Mouse (Mus musculus) retina, adult 2 months (tissue): Measurements from ENCODE around the gene 4933430I17Rik.
"Not testable (repeated sequence)": the region's sequence is repeated elsewhere in the genome, so short reads cannot be mapped to it uniquely, and the experiment has no call there.

Source experiments
- DNase-seq: peaks from one replicate; pipeline ENCODE4 v3.0.0-alpha.2; 2012; ENCODE audit warnings: low read depth, low spot score

Gene 4933430I17Rik

GRCm38 (mm10) chr4:62524651-62525488 lies at the start of gene 4933430I17Rik, which contains the start of gene Pole3:
4933430I17Rik (plus strand) TSS chr4:62525369.
Pole3 (minus strand) TSS chr4:62525068.
- DNase-seq: peak; percentile 99

- no peak for DNase-seq
These were observed 49.4 kb upstream of the 4933430I17Rik start for GRCm38 (mm10) chr4:62475793-62476192.

DNA sequence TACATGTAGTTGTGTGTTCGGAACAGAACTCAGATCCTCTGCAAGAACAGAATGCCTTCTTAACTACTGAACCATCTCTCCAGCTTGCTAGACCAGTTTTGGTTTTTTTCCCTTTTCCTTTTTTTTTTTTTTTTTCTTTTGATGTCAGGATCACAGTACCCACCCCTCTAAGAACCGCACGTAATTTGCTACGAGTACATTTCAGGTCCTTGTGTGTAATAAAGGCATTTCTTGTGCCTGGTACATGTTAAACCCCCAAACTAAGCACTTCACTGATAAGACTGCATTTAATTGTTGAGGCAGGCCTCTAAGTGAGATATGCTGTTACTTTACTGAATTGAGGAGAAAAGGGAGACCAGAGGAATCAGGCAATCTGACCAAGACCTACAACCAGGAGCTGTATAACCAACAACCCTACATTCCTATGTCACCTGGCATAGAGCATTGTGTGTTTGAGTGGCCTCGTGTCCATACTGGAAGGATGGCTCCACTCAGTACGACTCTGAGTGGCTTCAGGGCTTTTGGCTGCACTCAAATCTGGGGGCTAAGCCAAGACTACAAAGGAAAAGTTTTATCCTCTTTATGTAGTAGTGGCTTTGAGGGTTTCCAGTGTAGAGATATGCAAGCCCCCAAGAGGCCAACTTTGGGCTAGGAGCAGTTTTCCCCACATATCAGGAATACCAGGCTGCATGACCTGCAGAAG lies 47.5 kb upstream of the 4933430I17Rik start:
- DNase-seq: no peak

DNA sequence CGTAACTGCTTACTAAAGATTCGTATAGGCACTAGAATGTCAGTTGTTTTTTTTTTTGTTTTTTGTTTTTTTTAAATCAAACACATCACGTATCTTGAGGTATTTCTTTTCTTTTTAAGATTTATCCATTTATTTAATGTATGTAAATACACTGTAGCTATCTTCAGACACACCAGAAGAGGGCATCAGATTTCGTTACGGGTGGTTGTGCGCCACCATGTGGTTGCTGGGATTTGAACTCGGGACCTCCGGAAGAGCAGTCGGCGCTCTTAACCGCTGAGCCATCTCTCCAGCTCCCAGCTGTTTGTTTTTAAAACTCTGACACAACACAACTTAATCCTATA lies 45.6 kb upstream of the 4933430I17Rik start:
- not testable (repeated sequence) for DNase-seq

- DNase-seq: no peak
These were observed 45.0 kb upstream of the 4933430I17Rik start, which contains the start of gene Bspry for GRCm38 (mm10) chr4:62479937-62480708. Bspry (plus strand) TSS chr4:62480053.

DNA sequence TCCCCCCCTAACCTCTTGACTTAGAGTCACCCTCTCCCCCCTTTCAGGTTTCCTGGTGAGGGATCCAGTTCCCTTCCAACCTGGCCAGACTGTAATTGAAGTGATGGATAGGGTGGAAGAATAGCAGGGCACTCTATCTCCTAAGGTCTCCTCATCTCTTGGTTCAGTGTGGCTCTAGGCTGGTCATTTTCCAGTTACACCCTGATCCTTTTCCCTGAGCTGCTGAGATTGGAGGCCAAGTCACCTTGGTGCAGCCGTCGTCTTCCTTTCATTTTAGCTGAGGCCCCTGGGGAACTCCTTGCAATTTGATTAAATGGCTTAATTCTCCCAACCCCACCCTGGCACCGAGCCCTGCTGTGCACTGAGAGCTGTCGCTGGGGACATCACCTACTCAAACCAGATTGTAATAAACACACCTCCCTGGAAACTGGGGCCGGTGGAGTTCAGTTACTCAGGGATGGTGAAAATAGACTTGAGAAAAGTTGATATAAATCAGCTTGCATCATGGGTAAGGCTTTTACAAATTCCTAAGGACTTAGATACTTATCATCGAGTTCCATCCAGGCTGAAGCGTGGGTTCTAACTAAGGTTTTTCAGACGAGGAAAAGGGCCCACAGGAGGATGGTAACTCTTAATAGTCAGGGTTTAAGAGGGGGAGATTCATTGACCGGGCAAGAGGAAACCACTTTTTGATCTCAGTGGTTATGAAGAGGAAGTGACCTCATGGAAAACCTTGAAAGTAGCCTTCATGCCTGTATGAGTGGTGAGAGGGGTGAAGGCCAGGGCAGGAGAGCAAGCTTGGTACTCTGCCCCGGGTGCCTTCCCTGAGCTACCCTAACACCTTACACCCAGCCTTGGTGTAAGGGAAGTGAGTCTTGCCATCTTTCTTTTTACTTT lies 44.2 kb upstream of the 4933430I17Rik start:
- DNase-seq: no peak

DNA sequence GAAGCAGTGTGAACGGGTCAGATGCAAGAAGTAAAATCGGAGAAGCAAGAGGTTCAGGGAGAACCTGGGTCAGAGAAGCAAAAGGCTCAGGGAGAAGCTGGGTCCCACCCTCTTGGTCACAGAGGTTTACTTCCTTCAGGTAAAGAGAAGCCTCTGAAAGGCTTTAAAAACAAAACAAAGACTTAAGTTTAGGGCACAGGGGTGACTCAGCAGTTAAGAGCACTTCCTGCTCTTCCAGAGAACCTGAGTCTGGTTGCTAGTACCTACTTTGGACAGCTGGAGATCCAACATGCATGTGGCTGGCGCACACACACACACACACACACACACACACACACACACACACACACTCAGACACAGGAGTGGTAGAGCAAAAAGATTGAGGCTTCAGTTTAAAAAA lies 40.2 kb upstream of the 4933430I17Rik start:
- no peak for DNase-seq

DNA sequence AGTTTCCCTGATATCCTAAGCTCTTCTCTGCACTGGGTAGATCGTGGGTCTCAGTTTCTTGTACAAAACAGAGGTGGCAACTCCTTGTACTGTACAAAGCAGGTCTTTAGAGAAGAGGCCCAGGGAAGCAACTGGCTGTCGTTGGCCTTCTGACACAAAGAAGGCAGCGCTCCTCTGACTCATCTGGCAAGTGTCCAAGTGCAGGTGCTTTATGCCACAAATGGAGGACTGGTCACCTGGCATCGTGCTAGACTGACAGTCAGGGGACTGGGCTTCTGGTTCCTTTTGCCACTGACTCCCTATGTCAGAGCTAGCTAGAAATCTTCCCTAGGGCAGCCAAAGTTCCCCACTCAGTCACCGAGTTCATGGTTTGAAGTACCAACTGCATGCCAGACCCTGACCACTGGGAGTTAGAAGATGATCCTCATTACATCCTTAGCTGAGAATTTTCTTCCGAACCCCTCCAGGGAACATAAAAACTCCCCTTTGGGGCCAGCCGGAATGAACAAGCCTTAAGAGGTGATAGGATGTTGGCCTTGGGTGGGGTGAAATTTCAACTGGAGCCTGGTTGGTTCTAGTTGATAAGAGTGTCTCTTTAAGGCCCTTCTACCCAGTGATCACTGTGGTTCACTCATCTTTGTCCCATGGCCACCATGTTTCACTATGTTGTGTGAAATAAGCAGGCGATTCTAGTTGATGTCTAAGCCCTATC lies 39.6 kb upstream of the 4933430I17Rik start:
- no peak for DNase-seq

DNA sequence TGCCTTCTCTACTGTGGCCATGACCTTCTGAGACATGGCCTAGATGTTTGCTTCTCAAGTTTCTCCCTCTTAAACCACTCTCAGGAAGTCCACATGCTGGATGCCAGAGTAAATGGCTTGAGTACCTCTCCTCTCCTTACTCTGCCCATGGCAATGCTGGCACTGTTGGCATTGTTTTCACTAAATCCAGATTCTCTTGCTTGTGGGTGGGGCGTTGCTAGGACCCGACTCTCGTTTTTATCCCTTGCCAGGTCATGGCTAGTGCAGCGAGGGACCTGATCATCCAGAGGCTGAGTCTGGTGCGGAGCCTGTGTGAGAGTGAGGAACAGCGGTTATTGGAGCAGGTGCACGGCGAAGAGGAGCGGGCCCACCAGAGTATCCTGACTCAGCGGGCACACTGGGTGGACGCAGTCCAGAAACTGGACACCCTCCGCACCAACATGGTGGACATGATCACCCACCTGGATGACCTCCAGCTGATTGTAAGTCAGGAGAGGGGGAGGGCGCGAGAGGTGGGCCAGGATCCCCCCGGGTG lies 38.9 kb upstream of the 4933430I17Rik start:
- no peak for DNase-seq

DNA sequence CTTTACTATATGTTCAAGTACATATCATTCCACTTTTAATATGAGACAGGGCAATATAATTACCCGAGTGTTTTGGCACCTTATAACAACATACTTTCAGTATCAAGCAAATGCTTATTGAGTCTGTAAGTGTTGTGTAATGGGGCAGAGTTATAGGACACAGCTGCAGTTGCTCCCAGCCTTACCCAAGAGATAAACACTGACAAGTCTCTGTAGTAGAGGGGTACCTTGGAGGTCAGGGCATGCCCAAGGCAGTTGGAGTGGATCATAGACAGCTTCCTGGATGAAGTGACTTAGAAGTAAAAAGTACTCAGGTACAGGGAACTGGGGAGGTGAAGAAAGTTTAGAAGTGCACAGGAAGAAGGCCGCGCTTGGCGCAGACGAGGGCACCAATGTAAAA lies 38.0 kb upstream of the 4933430I17Rik start:
- DNase-seq: no peak

GRCm38 (mm10) chr4:62487914-62488313 lies 37.3 kb upstream of the 4933430I17Rik start:
- no peak for DNase-seq

- DNase-seq: no peak
These were observed 32.5 kb upstream of the 4933430I17Rik start for GRCm38 (mm10) chr4:62492682-62493081.

DNA sequence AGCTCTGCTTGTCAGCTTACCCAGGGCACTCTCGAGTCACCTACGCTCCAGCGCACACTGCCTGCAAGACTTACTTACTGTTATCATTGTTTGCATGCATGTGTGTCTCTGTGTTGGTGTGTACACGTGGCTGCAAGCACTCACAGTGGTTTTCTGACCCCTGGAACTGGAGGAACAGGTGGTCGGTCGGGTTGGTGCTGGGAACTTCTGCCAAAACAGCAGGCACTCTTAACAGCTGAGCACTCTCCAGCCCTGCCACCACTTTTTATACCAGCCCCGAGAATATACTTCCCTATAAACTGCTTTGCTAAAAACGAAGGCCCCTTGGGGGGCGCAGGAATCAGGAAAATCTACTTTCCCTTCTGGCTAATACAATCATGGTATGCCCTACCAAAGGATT lies 30.9 kb upstream of the 4933430I17Rik start:
- DNase-seq: no peak

- DNase-seq: no peak
These were observed 29.2 kb upstream of the 4933430I17Rik start for GRCm38 (mm10) chr4:62495946-62496345.

DNA sequence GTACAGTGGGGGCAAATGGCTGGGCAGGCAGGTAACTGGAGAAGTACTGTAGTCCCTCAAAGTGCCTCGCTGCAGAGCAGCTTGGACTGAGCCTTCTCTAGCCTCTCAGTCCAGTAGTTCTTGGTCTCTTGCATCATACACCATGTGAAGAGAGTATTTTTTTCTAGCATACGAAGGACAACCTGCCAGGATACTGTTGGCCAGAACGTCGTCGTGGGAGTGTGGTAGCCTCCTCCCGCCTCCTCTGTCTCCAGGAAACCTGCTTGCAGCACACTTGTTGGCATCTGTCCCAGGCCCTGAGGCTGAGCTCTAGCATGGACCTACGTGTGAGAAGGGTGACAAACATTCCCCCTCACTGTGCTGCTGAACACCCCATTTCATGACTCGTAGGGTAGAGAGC lies 28.4 kb upstream of the 4933430I17Rik start:
- no peak for DNase-seq

GRCm38 (mm10) chr4:62500799-62501198 lies 24.4 kb upstream of the 4933430I17Rik start:
- no peak for DNase-seq

GRCm38 (mm10) chr4:62501534-62501933 lies 23.6 kb upstream of the 4933430I17Rik start:
- DNase-seq: no peak

DNA sequence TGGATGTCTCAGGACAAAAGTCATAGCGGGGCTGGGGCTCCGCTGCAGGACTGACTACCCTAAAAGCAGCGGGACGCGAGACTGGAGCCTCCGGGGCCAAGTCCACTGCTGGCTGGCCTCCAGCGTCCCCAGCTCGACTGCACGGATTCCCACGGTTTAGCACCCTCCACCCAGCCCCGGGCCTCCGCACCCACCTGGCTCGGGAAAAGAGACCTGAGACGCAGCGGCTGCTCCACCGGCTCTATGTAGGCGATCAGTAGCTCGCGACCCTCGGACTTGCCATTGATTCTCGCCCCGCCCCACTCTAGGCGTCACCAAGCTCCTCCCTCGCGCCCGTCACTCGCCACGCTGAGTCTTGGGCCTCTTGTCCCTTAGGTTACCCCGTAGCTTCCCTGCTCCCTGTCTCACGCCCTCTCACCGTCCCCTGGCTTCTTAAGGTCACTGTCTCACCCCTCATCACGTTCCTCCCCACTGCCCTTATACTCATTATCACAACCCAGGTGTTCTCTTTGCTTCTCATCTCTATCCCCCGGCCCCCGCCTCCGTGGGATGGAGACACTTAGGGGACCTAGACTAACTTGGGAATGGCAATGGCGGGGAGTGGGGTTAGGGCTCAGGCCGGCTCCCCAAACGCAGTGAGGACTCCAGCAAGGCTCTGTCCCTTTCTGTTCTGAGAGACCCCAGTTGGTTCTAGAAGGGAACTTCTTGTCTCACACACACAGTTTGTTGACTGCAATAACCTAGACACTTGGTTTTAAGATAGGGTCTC lies 23.0 kb upstream of the 4933430I17Rik start:
- peak; percentile 68 for DNase-seq

GRCm38 (mm10) chr4:62502969-62503368 lies 22.2 kb upstream of the 4933430I17Rik start:
- no peak for DNase-seq
